Mouse (Mus musculus): ENCODE measurements around the gene Abr. TPM values are rescaled to one million over a fixed set of nuclear protein-coding genes. Genes with fewer than 3 reads are reported as not detected.

Abr gene
- total RNA-seq (2021): 100 to 1,000 TPM; 413 to 418 TPM
- long read RNA-seq, experiment 1, full-length matches to known transcripts: 226 of 410 reads
- long read RNA-seq, experiment 1, partial matches to known transcripts: 52 of 410 reads
- long read RNA-seq, experiment 1, other reads (novel, unspliced or antisense): 132 of 410 reads
- long read RNA-seq, experiment 2, full-length matches to known transcripts: 77 of 239 reads
- long read RNA-seq, experiment 2, partial matches to known transcripts: 43 of 239 reads
- long read RNA-seq, experiment 2, other reads (novel, unspliced or antisense): 119 of 239 reads

GRCm38 (mm10) chr11:76622152-76622565 lies at the start of gene Abr:
TSS of gene Abr (minus strand) at chr11:76622314.
- peak; percentile 13 to 17 for DNase-seq (ENCODE audit: low spot score in 2 of 2)

DNA sequence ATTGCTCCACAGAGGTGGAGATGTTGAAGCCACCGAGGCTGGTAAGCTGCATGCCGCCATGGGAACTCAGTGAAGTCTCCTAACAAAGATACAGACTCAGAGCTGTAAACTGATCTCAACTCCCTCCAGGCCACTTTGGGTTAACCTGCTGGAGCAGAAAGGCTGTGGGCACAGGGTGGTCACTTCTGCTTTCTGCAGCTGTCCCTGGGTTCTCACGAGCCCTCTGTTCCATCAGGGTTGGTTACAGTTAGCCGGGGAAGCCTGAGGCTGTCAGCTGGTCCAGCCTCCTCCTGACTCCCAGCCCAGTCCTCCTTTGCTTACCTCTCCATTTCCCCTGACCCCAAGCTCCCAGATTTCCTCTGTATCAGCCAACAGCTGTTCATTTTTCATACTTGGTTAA lies 45.7 kb upstream of the Abr start:
- DNase-seq (ENCODE audit: low spot score in 2 of 2): no peak

GRCm38 (mm10) chr11:76666002-76666649 lies 44.0 kb upstream of the Abr start:
- DNase-seq (ENCODE audit: low spot score in 2 of 2): peak in 1 of 2 experiments; percentile 39

GRCm38 (mm10) chr11:76661790-76662468 lies 39.8 kb upstream of the Abr start:
- DNase-seq (ENCODE audit: low spot score in 2 of 2): no peak

DNA sequence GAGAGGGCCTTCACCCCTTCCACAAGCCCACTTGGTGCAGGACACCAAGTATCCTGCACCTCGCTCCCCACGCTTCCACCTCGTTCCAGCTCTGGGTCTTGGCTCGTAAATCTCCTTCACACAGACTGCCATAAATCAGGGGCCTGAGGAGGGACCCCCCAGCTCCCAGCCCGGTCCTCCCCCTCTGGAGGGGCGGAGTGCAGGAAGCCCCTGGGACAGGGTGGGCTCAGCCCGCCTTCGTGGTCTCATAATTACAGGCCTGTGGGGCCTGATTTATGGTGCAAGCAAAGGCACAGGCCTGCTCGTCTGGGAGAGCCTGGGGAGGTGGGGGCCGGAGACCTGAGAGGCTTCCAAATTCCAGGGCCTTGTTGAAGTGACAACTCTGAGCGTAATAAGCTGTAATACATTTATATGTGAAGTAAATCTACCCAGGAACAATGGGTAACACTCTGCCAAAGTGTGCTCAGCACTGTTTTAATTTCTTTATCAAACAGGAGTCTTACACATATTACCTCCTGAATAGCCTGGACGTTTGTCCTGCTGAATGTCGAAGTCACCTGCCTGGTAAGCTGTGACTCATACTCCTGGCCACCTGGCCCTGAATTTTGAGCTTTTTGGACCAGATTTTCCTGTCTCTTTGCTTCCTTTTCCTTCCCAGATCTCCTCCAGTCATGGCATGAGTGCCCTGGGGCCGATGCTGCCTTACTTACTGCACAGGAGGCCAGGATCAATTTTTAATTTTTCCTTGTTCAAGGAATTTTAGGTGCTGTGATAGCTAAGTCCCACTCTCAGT lies 37.2 kb upstream of the Abr start:
- no peak for DNase-seq (ENCODE audit: low spot score in 2 of 2)

GRCm38 (mm10) chr11:76657450-76657970 lies 35.4 kb upstream of the Abr start:
- no peak for DNase-seq (ENCODE audit: low spot score in 2 of 2)

GRCm38 (mm10) chr11:76655106-76655505 lies 33.0 kb upstream of the Abr start:
- peak; percentile 56 to 74 for DNase-seq (ENCODE audit: low spot score in 2 of 2)

- DNase-seq (ENCODE audit: low spot score in 2 of 2): no peak
These were observed 30.8 kb upstream of the Abr start for GRCm38 (mm10) chr11:76652838-76653334.

GRCm38 (mm10) chr11:76650862-76651560 lies 28.9 kb upstream of the Abr start:
- no peak for DNase-seq (ENCODE audit: low spot score in 2 of 2)

- peak; percentile 85 to 88 for DNase-seq (ENCODE audit: low spot score in 2 of 2)
These were observed 25.4 kb upstream of the Abr start for GRCm38 (mm10) chr11:76647500-76647899.

DNA sequence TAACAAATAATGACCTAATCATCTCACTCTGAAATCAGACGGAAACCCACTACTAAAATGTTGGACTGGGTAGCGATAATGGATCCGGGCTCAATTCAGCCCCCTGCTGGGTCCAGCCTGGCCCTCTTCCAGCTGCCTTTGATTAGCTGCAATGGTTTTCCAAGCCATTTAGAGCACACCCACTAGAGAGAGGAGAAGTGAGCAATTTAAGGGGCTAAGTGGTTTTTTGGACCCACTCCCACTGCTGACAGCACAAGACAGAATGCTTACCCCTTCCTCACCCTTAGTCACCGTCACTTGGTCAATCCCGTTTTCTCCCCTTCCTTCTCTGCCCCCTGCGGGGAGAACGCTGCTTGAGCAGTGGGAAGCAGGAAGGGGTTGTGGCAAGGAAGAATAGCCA lies 24.9 kb upstream of the Abr start:
- no peak for DNase-seq (ENCODE audit: low spot score in 2 of 2)

- DNase-seq (ENCODE audit: low spot score in 2 of 2): peak; percentile 94 to 97
These were observed 23.8 kb upstream of the Abr start for GRCm38 (mm10) chr11:76645955-76646354.

GRCm38 (mm10) chr11:76645036-76645435 lies 22.9 kb upstream of the Abr start:
- no peak for DNase-seq (ENCODE audit: low spot score in 2 of 2)

DNA sequence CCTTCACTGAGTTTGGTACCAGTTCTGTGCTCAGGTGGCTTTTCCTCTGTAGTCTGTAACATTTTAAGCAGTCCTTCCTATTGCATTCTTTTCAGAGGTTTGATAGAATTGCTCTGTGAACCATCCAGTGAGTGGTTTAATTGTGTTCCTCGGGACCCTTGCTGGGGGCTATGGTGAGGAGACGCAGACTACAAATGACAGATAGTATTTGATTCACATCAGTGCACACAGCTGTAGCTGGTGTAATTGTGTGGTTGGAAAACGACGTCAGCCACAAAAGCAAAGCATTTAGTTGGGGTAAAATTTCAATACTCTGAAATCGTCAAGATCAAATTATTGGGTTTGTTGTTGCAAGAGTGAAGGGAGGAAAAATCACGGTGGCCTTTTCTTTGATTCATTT lies 22.1 kb upstream of the Abr start:
- no peak for DNase-seq (ENCODE audit: low spot score in 2 of 2)

- no peak for DNase-seq (ENCODE audit: low spot score in 2 of 2)
These were observed 18.1 kb upstream of the Abr start for GRCm38 (mm10) chr11:76640231-76640630.

- no peak for DNase-seq (ENCODE audit: low spot score in 2 of 2)
These were observed 17.3 kb upstream of the Abr start for GRCm38 (mm10) chr11:76639269-76639985.

- no peak for DNase-seq (ENCODE audit: low spot score in 2 of 2)
These were observed 8.4 kb upstream of the Abr start for GRCm38 (mm10) chr11:76630487-76630886.

- no peak for DNase-seq (ENCODE audit: low spot score in 2 of 2)
These were observed 7.9 kb upstream of the Abr start for GRCm38 (mm10) chr11:76630023-76630422.

GRCm38 (mm10) chr11:76628613-76629012 lies 6.5 kb upstream of the Abr start:
- no peak for DNase-seq (ENCODE audit: low spot score in 2 of 2)

DNA sequence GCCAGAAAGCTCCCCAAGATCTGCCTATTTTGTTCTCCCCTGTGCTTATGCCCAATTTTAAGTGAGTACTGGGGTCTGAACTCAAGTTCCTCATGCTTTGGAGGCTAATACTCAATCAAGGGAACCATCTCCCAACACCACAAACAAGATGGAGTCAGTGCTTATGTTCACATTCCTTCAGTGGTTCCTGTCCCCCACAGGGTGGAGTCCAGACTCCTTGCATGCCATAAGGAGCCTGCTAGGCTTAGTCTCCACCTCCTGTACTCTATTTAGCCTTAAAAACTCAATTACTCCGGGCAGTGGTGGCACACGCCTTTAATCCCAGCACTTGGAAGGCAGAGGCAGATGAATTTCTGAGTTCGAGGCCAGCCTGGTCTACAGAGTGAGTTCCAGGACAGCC lies 2.8 kb upstream of the Abr start:
- DNase-seq (ENCODE audit: low spot score in 2 of 2): no peak

Measured in left cerebral cortex, adult 18-20 months (tissue).